Mouse (Mus musculus): ENCODE results near the gene Mast4.

GRCm38 (mm10) chr13:103336237-103336636, 1.9 kb upstream of the Mast4 start:
- no peak for TF ChIP-seq CTCF (IDR thresholded peaks at IDR 0.05; ENCODE audit: borderline replicate concordance, control insufficient read depth, extremely low read depth, insufficient read depth, low read length, poor library complexity)
- no peak for TF ChIP-seq POLR2A (IDR thresholded peaks at IDR 0.05; ENCODE audit: control insufficient read depth, extremely low read depth, insufficient read depth, low read length, poor library complexity)

Data from thymus, adult 2 months (tissue).